In genomic region chr4:48770403-48770953, GRCm38 (mm10) we compare ENCODE assay signal across 11 mouse cellular contexts.
DNase-seq lines count a peak whose midpoint lies in the region; ATAC-seq and TF ChIP-seq lines count a peak whose summit lies in the region.
"Had no signal": no experiment of that assay in that cellular context is flagged by ENCODE, and none has a peak within 500 bp of the region (broad histone marks: within the 10 kb centered on the region; RNA-seq: fewer than 3 reads in every experiment).

No protein-coding gene starts in this region.

- H3K27ac ChIP-seq in forebrain, embryonic 13.5 days, result peak overlapping the region; percentile 25
- H3K27ac ChIP-seq in forebrain, embryonic 12.5 days, result no peak overlapping the region
- peak overlapping the region; percentile 57 for H3K27ac ChIP-seq in hindbrain, embryonic 14.5 days
- H3K27ac ChIP-seq: lung, embryonic 15.5 days had no signal

- 0 out of 2 replicates have a peak, but pooled peaks cover 12% of the 10 kb centered on the region for H3K4me1 ChIP-seq in forebrain, embryonic 13.5 days
- 0 out of 2 replicates have a peak, but pooled peaks cover 4% of the 10 kb centered on the region for H3K4me1 ChIP-seq in forebrain, embryonic 12.5 days
- peaks cover 6% of the 10 kb centered on the region; the same call in 1 of the 2 replicates for H3K4me1 ChIP-seq in hindbrain, embryonic 14.5 days (replicated peaks; ENCODE audit: control insufficient read depth, insufficient read depth, low read length)

- TF ChIP-seq POLR2A in brain, embryonic 14.5 days (IDR thresholded peaks at IDR 0.05; ENCODE audit: borderline replicate concordance, extremely low read depth, insufficient read depth, insufficient read length, poor library complexity, severe bottlenecking), result no peak

- 59% methylated on average over 3 of the region's 3 CpGs for whole genome bisulfite sequencing in forebrain, embryonic 13.5 days
- 61% methylated on average over 3 of the region's 3 CpGs for WGBS in forebrain, embryonic 12.5 days
- WGBS in hindbrain, embryonic 14.5 days, result 47% methylated on average over 3 of the region's 3 CpGs

- DNase-seq in brain, embryonic 14.5 days (ENCODE audit: low read depth), result peak; percentile 27
- no peak for DNase-seq in hindbrain, embryonic 14.5 days (ENCODE audit: low spot score)
- DNase-seq in mesoderm, embryonic 11.5 days (ENCODE audit: low read depth, low spot score), result peak; percentile 30
- DNase-seq in thymus, postnatal 36 days, result no peak
- no peak for DNase-seq in cerebellum, postnatal 14 days
- no peak for DNase-seq in yolk sac, embryonic 10.5 days (ENCODE audit: low spot score)
- DNase-seq: gastrocnemius, postnatal 36 days; left cerebral cortex, postnatal 4 days had no signal

- H3K9me3 ChIP-seq in forebrain, embryonic 13.5 days (replicated peaks), result no peaks in the 10 kb centered on the region
- H3K9me3 ChIP-seq in forebrain, embryonic 12.5 days, result no peaks in the 10 kb centered on the region
- no peaks in the 10 kb centered on the region for H3K9me3 ChIP-seq in hindbrain, embryonic 14.5 days (ENCODE audit: control insufficient read depth, low read length)
- H3K9me3 ChIP-seq: lung, embryonic 15.5 days had no signal

- H3K36me3 ChIP-seq in forebrain, embryonic 13.5 days (ENCODE audit: poor library complexity, severe bottlenecking), result no peaks in the 10 kb centered on the region
- no peaks in the 10 kb centered on the region for H3K36me3 ChIP-seq in forebrain, embryonic 12.5 days (replicated peaks)
- H3K36me3 ChIP-seq in hindbrain, embryonic 14.5 days (replicated peaks; ENCODE audit: control insufficient read depth, insufficient read depth), result no peaks in the 10 kb centered on the region
- H3K36me3 ChIP-seq: lung, embryonic 15.5 days had no signal

- ATAC-seq in forebrain, embryonic 13.5 days, result no peak; the same call in 1 of the 2 replicates
- no peak for ATAC-seq in forebrain, embryonic 12.5 days (ENCODE audit: low FRiP score)
- ATAC-seq in hindbrain, embryonic 14.5 days (ENCODE audit: low FRiP score), result peak; percentile 61

- no peak for TF ChIP-seq CTCF in brain, embryonic 14.5 days (IDR thresholded peaks at IDR 0.05; ENCODE audit: borderline replicate concordance, extremely low read depth, insufficient read depth, insufficient read length)

- no peak overlapping the region for H3K4me2 ChIP-seq in forebrain, embryonic 13.5 days
- H3K4me2 ChIP-seq in forebrain, embryonic 12.5 days, result no peak overlapping the region
- H3K4me2 ChIP-seq in hindbrain, embryonic 14.5 days (replicated peaks), result peak overlapping the region; percentile 2; the same call in 1 of the 2 replicates

- no peak overlapping the region for H3K4me3 ChIP-seq in forebrain, embryonic 13.5 days
- H3K4me3 ChIP-seq in forebrain, embryonic 12.5 days (replicated peaks), result no peak overlapping the region
- H3K4me3 ChIP-seq in hindbrain, embryonic 14.5 days (replicated peaks; ENCODE audit: low read length), result no peak overlapping the region
- H3K4me3 ChIP-seq: lung, embryonic 15.5 days had no signal

- H3K9ac ChIP-seq in forebrain, embryonic 13.5 days, result no peak overlapping the region
- H3K9ac ChIP-seq in forebrain, embryonic 12.5 days, result no peak overlapping the region
- H3K9ac ChIP-seq in hindbrain, embryonic 14.5 days, result peak overlapping the region; percentile 29; the same call in 1 of the 2 replicates
- H3K9ac ChIP-seq: lung, embryonic 15.5 days had no signal

- no peaks in the 10 kb centered on the region for H3K27me3 ChIP-seq in forebrain, embryonic 13.5 days
- no peaks in the 10 kb centered on the region for H3K27me3 ChIP-seq in forebrain, embryonic 12.5 days
- H3K27me3 ChIP-seq in hindbrain, embryonic 14.5 days (ENCODE audit: control insufficient read depth, insufficient read depth, low read length), result no peaks in the 10 kb centered on the region
- H3K27me3 ChIP-seq: lung, embryonic 15.5 days had no signal

Comparison
In these comparisons a context has a peak if more than half of its experiments do, and no peak if none do; other contexts are left out.
1. DNase-seq: peak in brain, embryonic 14.5 days (single experiment) and mesoderm, embryonic 11.5 days (single experiment); none in hindbrain, embryonic 14.5 days (single experiment), thymus, postnatal 36 days (0 of 2), cerebellum, postnatal 14 days (0 of 2) and yolk sac, embryonic 10.5 days (single experiment).